Mouse (Mus musculus) retina, postnatal 7 days (tissue): Measurements from ENCODE around the gene Ano5.

ENCODE experiments used
- DNase-seq: peaks from one replicate; pipeline ENCODE4 v3.0.0-alpha.2; 2012; ENCODE audit warnings: low read depth, low spot score

Gene Ano5

DNA sequence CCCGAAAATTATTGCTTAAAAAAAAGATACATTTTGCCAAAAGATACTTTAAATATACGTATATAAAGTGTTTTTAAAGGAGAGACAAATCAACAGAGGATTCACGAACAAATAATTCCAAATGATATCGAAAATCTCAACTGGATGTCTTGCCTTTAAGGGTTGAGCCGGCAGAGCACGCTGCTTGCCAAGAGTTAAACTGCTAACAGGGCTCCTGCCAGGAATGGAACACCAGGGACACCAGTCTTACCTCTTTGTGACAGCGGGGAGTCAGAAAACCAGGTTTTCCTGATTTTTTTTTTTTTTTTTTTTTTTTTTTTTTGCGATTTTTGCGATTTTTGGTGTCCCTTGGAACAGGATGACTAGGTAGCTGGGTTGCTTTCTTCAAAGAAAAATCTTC, 117.5 kb downstream of the Ano5 start:
- no peak for DNase-seq

GRCm38 (mm10) chr7:51629206-51629605, 118.4 kb downstream of the Ano5 start:
- no peak for DNase-seq

DNA sequence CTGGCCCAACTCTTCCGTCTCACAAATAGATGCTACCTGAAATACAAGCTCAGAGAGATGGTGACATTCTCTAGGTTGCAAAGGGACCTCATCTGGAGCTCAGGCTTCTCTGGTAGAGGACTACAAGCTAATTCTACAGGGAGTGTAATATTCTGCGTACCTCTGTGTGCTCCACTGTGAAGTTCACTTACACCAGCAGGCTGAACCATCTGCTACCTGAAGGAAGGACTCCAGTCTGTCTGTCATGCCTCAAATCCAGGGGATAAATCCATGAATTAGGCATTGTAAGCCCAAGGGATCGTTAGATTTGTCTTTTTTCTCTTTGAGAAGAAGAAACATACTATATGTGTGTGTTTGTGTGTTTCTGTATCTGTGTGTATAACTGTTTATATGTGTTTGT, 120.3 kb downstream of the Ano5 start:
- DNase-seq: no peak

DNA sequence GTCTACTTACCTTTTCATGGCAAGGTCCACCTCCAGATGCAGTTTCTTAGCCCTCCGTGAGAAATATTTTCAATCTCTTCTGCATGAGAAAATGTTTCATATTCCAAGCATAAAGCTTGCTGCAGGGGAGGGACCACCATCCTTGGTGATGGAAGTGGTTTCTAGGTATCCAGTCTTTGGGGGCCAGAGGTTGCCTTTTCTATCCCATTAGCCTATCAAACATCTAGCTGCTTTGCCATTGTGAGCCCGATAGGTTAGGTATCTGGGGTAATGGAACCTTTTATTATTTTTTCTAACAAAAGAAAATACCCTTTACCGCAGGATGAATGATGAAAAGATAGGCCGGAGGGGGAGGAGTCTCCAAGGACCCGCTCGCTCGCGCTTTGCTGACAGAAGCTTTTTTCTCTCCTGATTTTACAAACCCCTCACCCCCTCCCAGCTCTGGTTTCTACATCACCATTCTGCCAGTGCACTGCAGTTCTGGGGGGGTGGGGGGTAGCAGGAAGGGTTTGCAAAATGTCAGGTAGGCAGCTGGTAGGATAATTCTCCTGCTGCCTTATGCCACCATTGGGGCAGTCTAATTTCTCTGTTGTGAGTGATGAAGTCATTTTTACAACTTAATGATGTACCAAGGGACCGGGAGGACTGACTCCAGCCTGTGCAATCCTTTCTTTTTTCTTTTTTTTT, 121.9 kb downstream of the Ano5 start:
- no peak for DNase-seq

DNA sequence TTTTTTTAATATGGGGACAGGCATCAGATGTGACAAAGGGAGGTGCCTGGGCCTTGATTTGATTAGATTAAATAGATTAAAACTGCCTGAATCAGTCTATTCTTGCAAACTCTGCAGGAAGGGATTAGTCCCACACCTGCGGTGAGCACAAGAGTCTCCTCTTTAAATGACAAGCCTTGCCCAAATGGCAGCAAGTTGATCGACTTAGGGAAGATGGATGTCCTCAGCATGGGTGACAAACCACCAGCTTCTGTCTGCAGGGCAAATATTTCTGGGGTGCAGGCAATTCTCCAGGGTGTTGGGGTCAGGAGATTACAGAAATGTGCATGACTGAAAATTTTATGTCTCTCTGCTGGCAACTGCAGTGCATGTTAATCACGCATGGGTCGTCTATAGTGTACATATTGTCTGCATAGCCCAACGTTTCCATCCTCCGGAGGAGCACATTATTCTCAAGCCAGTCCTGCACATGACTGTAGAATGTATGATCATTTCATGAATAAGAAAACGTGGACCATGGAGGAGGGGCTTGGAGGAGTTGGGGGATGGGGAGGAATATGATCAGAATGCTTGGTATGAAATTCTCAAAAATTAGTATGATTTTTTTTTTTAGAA, 122.5 kb downstream of the Ano5 start:
- DNase-seq: no peak
